Mouse (Mus musculus): ENCODE measurements around the gene Ceacam1. TPM values are rescaled to one million over a fixed set of nuclear protein-coding genes. Genes with fewer than 3 reads are reported as not detected.

Ceacam1 gene
- 4.1 and 5.9 TPM in 2 replicates for polyA plus RNA-seq (2012; rRNA removed)

DNA sequence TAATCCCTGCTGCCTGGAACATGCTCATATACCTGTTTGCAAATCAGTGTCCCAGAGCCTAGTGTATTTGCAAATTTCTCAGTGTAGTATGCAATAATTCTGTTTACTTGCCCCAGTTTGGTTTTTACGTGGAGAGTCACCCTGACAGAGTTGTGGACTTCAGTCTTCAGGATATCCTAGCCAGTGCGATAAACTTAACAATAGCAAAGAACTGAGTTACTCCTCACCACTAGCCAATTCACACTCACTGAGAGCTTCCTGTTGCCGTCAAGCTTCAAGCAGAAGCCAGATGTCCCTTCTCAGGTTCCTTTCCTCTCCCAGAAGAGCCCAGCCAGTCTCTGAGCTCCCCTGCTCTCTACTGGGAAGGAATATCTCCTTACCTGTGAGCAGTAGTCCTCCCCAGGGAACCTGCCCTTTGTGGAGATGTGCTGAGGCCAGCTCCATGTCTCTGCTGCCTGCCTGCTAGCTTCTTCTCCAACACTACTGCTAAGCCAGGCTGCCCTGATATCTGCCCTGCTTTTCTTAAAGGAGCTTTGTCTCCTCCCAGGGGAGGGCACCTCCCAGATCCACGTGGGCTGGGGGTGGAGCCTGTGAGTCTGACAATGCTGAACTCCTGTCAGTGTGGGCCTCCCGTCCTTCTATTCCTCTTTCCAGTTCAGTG is at the start of gene Ceacam1:
Gene Ceacam1 (minus strand): TSS at position 513 of the 661 bp plus-strand sequence.

DNA sequence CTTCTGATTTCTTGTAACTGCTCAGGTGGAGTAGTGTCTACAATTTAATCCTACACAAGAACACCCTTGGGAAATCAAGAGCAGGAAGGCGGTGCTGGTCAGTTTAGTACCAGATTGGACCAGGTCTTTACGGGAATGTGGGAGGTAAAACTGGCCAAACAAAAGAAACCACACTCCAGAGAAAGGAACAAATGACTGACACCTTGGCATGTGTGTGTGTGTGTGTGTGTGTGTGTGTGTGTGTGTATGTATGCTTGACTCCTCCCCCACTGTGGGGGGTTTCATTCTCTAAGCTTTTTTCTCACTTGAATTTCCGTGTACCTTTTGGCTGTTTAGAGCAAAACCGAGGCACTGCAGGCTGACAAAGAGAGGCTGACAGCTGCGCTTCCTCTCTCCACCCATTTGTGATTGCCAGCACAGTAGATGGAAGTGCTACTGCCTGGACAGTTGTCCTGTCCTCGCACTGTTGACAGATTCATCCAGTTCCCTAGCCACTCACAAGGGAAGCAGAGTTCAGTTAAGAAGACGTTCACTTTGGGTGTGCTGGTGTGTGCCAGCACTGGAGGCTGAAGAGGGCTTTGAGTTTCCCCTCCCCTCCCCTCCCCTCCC is 64.5 kb downstream of the Ceacam1 start, which contains the start of gene Cxcl17:
Gene Cxcl17 (minus strand): TSS at position 54 of the 609 bp plus-strand sequence.

Other genes starting within 250 kb of the Ceacam1 start
- 56.6 and 57.3 TPM in 2 replicates for gene Gsk3a, start 239.8 kb downstream of the Ceacam1 start, polyA plus RNA-seq (2012; rRNA removed)
- gene Erf, start 226.8 kb downstream of the Ceacam1 start, polyA plus RNA-seq (2012; rRNA removed): 24.7 and 28.1 TPM in 2 replicates
- 34.1 and 42.6 TPM in 2 replicates for gene Cic, start 209.9 kb downstream of the Ceacam1 start, polyA plus RNA-seq (2012; rRNA removed)
- gene Pafah1b3, start 179.6 kb downstream of the Ceacam1 start, polyA plus RNA-seq (2012; rRNA removed): 83.7 and 97.6 TPM in 2 replicates
- gene Prr19, start 176.2 kb downstream of the Ceacam1 start, polyA plus RNA-seq (2012; rRNA removed): not detected in 2 replicates
- 0.70 and 1.0 TPM in 2 replicates for gene Tmem145, start 171.5 kb downstream of the Ceacam1 start, polyA plus RNA-seq (2012; rRNA removed)
- 17.0 and 17.9 TPM in 2 replicates for gene Megf8, start 160.4 kb downstream of the Ceacam1 start, polyA plus RNA-seq (2012; rRNA removed)
- 2,206 and 4,043 TPM in 2 replicates for gene Cnfn, start 107.9 kb downstream of the Ceacam1 start, polyA plus RNA-seq (2012; rRNA removed)
- gene Lipe, start 78.9 kb downstream of the Ceacam1 start, polyA plus RNA-seq (2012; rRNA removed): 26.7 and 31.7 TPM in 2 replicates
- gene Cxcl17, start 64.7 kb downstream of the Ceacam1 start, polyA plus RNA-seq (2012; rRNA removed): 73.0 and 75.1 TPM in 2 replicates
- not detected in 2 replicates for gene Ceacam2, start 62.3 kb upstream of the Ceacam1 start, polyA plus RNA-seq (2012; rRNA removed)
- gene Erich4, start 138.3 kb upstream of the Ceacam1 start, polyA plus RNA-seq (2012; rRNA removed): not detected in 2 replicates
- 43.1 and 44.3 TPM in 2 replicates for gene Dmac2, start 141.8 kb upstream of the Ceacam1 start, polyA plus RNA-seq (2012; rRNA removed)
- gene B3gnt8, start 149.1 kb upstream of the Ceacam1 start, polyA plus RNA-seq (2012; rRNA removed): 7.9 and 10.2 TPM in 2 replicates
- 233 and 278 TPM in 2 replicates for gene Bckdha, start 181.4 kb upstream of the Ceacam1 start, polyA plus RNA-seq (2012; rRNA removed)
- 50.2 and 58.9 TPM in 2 replicates for gene Exosc5, start 181.6 kb upstream of the Ceacam1 start, polyA plus RNA-seq (2012; rRNA removed)
- 0.14 and 0.45 TPM in 2 replicates for gene Tmem91, start 197.6 kb upstream of the Ceacam1 start, polyA plus RNA-seq (2012; rRNA removed)
- 16.9 and 24.4 TPM in 2 replicates for gene B9d2, start 203.2 kb upstream of the Ceacam1 start, polyA plus RNA-seq (2012; rRNA removed)
- 11.9 and 17.6 TPM in 2 replicates for gene Tgfb1, start 209.4 kb upstream of the Ceacam1 start, polyA plus RNA-seq (2012; rRNA removed)
- gene Ccdc97, start 241.5 kb upstream of the Ceacam1 start, polyA plus RNA-seq (2012; rRNA removed): 33.8 and 34.5 TPM in 2 replicates

Data from stomach, adult 2 months (tissue).